Mouse (Mus musculus) frontal cortex, postnatal 10 days (tissue): ENCODE data around the gene Bud13.
"Not testable (repeated sequence)": the region's sequence is repeated elsewhere in the genome, so short reads cannot be mapped to it uniquely, and the experiment has no call there.

Experiments used
- DNase-seq, 2 experiments: peaks; one replicate each; pipeline ENCODE4 v3.0.0; 2022; ENCODE audit warnings: low spot score in 2 of 2, mixed read lengths in 1 of 2

Bud13 gene

DNA sequence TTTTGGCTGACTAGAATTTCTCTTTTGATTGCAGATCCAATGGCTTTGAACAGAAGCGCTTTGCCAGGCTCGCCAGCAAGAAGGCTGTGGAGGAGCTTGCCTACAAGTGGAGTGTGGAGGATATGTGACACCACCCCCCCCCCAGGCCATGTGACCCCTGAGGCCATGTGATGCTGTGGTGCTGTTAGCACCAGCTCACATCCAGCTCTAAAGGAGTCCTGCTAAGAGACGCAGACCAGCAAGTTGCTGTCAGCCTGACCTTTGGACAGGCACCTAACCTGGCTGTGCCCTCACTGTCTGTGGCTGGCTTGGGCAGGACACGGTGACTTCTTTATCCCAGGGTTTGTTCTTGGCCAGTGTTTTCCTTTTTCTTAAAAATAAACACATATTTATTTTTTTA lies 15.6 kb downstream of the Bud13 start:
- DNase-seq, result no peak

DNA sequence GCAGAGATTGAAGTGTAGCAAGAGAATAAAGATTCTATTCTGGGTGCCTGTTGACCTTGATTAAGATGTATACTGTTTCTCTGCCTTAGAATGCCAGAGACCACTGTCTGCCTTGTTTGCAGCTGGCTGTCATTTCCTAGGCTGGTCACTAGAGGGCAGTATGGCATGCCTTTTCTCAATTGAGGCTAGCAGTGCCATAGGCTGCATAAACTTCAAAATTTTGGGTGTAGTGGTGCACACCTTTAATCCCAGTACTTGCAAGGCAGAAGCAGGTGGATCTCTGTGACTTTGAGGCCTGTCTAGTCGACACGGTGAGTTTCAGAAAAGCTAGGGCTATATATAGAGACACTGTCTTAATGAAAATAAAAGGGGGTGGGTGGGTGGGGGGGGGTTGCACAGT lies 19.3 kb downstream of the Bud13 start:
- peak; percentile 30 to 64 for DNase-seq

DNA sequence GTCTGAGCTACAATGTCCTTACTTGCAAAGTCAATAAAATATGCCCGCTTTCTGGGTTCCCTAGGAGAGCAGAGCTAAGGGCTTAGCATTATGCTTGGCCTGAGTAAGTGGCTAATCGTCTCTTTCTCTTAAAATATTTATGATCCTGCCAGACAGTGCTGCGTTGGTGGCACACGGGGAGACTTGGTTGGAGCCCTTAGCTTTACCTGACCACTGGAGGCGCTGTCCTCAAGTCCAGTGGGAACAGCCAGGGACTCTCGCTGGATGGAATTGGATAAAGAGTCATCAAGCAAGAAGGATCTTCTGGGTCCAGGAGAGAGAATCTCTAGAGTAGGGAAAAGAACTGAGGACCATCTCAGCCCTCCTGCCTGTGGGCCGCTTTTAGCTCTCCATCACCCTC lies 26.3 kb downstream of the Bud13 start:
- no peak for DNase-seq

DNA sequence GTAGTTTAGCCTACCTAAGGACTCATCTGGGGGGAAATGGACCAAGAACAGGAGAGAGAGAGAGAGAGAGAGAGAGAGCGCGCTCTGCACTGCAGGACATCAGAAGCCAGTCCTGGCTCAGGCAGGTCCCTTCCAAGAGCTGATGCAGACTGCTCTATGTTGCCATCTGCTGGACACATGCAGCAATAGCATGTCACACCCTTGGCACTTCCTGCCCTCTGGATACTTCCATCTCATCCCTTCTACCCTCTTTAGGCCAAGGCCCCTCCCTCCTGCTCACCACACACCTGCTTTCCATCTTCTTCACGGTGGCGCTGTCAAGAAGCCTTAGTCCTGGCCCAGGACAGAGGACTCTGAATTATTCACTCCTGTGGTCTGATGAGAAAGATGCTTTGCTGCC lies 31.7 kb downstream of the Bud13 start:
- DNase-seq, result peak in 1 of 2 experiments; percentile 63

DNA sequence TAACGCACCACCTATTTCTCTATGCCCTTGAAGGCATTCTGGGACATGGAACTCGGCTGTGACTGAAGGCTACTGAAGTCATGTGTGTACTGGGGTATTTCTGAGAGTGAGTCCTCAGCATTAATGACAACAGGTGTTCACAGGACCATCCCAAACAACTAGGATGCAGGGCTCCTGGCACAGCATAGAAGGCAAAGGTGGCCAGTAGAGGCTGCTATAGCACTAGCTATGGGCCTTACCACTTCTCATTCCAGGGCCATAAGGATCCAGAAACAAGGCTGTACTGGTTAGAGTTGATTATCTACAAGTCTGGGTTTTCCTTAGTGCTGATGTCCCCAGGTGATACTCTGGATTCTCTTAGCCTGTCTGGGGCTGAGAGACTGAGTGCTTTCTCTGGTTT lies 32.1 kb downstream of the Bud13 start:
- no peak for DNase-seq

DNA sequence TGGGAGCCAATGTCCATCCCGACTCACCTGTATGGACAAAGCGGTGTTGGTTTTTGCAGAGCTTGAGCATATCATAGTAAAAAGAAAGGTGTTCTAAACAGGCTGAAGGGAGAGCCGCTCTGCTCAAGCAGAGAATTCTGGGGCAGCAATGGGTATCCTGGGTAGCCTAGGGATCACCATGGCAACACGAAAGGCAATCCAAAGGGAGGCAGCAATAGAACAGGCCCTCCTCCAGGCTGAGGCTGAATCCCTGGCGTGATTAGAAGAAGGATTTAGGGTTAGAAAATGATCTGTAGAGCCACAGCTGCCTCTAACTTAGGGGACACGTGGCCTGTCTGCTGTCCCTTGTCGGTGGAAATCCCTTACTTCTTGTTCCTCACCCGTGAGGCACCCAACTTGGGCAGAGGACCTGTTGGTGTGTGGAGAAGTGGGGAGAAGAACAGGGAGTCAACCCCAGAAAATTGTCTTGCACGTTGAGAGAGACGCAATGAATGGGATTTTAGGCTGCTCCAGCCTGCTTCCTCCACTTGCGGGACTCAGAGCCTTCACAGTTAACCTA lies 33.1 kb downstream of the Bud13 start:
- DNase-seq, result peak in 1 of 2 experiments; percentile 36

DNA sequence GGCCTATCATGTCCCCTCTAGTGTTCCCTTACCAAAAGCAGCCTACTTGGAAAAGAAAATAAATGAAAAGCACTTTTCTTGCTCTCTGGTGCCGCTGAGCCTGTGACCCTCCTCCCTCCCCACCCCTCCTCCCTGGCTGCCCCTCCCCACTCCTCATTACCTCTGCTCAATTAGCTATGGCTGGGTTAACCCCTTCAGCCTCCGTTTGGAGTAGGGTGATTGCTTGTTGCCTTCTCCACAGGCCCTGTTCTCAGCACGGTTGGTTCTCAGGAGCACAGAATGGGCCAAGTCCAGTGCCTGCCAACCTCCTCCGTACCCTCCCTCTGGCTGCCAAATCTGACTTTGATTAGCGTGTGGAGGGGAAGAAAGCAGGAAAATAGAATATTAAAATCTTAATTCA lies 33.6 kb downstream of the Bud13 start:
- DNase-seq, result no peak

DNA sequence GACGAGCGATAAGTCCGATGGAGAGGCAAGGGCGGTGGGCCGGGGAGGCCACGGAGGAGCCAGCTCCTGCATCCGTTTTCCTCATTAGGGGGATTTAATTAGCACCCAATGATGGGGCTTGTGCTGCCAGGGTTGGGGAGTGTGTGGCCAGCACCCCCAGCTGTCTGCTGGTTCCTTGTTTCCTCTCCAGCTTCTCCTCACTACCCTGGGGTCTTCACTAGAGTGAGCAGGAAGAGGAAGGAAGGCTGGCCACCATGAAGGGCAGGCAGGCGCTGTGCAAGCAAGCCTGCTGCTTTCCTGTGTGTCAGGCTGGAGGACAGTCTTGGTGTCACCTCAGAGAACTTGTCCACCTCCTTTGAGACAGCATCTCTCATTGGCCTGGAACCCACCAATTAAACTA lies 34.1 kb downstream of the Bud13 start:
- no peak for DNase-seq

DNA sequence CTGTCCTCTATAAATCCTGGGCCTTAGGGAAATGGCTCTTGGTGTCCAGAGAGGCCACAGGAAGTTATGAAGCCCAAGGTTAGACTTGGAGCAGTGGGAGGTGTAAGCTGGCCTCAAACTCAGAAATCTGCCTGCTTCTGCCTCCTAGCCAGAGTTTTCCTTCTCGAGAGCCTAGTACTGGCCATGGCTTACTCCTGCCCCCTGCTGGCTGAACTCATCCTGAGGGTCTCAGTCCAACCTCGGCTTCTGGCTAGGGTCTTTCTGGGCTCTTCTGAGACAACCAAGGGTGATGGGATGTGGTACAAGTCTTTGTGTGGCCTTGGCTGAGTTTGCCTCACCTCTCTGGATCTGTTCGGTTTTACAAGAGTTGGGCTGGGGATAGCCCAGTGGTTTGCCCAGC lies 35.1 kb downstream of the Bud13 start:
- DNase-seq, result no peak

DNA sequence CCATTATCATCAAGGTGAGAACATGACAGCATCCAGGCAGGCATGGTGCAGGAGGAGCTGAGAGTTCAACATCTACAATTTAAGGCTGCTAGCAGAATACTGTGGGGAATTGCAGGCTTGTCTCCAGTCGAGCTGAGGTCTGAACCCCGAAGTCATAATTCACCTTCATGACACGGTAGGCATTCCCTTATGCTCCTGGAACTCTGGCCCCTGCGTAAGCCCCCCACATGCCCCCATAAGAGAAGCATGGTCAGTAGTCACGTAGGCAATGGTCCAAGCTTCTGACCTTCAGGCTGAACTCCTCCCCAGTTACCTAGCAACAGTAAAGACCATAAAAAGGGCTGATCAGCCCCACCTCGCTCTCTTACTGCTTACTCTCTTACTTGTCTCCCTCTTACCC lies 37.1 kb downstream of the Bud13 start, which contains the start of gene 4931429L15Rik:
Gene 4931429L15Rik (minus strand): TSS at position 101 of the 400 bp plus-strand sequence.
- not testable (repeated sequence) for DNase-seq

DNA sequence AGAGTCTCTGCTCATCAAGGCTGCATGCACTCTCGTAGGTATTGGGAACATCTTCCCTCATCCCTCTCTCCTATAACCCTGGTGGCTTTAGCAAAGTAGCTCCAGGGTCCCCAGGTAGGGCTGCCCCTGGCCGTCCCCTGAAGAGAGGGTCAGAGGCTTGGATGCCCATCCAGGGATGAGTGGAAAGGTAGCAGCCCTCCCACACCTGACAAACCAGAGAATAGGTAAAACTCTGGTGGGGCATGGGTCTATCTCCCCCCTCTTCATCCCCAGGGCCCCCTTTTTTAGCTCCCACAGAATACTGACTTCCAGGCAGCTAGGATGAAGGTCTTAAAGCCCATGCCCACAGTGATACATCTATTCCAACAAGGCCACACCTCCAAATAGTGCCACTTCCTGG lies 37.7 kb downstream of the Bud13 start:
- DNase-seq, result no peak

DNA sequence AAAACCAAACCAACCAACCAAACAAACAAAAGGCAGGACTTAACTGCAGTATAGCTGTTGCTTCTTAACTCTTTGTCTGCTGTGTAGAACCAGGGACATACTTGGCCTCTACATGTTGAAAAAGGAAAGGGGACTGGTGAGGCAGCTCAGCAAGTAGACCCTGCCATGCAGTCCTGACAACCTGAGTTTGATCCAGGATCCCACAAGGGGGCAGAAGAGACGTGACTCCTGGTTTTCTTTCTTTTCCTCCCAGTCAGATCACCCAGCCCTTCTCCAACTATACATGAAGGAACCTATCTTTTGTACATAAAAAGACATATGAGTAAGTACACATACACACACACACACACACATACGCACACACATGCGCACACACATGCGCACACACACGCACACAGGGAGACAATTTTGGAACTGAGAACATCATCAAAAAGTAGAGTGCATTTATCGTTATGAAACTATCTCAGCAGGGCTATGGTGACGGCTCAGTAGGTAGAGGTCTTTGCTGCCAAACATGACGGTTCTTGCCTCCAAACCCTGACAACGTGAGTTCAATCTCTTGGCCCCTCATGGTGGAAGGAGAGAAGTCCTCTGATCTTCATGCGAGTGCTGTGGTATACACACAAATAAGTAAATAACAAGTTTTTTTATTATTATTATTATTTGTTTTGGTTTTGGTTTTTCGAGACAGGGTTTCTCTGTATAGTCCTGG lies 44.0 kb downstream of the Bud13 start:
- no peak for DNase-seq

DNA sequence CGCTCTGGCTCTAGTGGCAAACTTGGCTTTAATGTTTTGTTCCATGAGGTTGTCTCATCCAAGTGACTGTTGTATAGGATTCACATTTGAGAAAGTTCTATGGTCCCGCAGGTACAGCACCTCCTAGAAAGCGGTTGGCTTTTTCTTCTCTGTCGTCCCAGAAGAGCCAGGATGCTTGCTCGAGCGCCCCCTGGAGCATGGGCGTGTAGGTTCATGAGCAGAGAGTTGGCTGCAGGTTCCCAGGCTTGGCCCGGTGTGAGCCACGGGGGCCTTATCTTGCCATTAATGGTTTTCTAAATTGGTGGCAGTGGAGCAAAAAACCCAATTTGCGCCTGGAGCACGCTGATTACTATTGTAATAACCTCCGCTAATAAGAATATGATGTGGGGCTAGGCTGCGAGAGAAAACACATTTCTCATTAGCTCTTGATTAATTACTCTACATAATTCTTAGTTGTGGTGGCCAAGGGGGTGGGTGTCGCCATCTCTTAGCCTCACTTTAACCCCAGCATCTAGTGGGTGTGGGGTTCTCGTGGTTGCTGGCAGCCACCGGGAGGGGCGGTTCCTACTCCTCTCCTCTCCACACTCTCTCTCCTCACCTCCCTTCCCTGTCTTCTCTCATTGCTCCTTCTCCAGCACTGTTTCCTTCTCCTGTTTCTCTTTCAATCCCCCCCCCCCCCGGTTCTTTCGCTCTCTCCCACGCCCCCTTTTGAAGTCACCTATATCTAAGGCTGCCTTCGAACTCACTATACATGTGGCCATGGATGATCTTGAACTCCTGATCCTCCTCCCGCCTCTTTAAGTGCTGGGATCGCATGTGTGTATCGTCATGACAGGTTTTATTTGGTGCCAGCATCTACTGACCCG lies 45.1 kb downstream of the Bud13 start:
- DNase-seq, result no peak

DNA sequence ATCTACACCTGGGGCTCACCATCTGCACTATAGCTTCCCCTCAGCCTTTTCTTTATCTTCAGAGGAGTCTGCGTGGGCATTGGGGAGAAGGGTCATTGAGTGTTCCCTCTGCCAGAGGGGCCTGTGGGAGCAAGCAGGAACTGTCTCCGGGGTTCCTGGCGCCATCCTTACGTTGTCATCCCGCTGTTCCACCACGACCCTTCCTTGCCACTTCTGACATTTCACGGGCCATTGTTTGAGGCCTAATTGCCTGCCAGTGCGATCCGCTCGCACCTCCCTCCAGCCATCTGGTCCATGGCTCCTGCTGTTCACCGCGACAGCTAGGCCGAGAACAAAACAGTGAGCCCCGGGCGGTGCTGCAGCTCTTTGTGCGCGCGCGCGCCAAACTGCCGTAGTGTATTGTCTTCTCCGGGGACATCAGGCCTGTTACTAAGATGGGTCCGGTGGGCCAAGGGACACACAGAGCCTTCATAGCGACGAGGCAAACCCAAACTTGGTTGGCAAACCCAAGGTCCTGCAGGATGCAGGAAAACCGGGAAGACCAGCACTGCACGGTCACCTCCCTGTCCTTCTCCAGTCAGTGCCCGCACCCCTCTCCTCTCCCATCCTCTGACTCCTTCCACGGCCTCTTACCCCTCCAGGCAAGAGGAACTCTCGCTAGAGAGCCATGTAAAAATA lies 45.9 kb downstream of the Bud13 start:
- peak; percentile 51 to 61 for DNase-seq

DNA sequence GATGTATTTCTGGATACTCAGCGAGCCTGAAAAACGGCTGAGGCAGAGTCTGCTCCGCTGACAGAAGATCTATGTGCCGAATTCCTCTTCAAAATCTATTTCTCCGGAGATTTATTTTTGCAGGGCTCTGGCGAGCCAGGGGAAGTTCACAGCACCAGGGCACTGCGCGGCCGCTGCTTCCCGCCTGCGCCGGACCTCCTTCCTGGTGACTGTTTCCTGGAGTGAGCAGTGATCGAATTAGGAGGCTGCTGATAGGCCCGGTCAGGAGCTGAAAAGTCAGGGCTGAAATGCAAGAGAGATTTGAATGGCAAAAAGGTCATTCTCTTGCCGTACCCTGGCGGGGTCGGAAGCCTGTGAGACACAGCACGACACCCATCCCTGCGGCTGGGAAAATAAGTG lies 46.4 kb downstream of the Bud13 start:
- DNase-seq, result no peak

DNA sequence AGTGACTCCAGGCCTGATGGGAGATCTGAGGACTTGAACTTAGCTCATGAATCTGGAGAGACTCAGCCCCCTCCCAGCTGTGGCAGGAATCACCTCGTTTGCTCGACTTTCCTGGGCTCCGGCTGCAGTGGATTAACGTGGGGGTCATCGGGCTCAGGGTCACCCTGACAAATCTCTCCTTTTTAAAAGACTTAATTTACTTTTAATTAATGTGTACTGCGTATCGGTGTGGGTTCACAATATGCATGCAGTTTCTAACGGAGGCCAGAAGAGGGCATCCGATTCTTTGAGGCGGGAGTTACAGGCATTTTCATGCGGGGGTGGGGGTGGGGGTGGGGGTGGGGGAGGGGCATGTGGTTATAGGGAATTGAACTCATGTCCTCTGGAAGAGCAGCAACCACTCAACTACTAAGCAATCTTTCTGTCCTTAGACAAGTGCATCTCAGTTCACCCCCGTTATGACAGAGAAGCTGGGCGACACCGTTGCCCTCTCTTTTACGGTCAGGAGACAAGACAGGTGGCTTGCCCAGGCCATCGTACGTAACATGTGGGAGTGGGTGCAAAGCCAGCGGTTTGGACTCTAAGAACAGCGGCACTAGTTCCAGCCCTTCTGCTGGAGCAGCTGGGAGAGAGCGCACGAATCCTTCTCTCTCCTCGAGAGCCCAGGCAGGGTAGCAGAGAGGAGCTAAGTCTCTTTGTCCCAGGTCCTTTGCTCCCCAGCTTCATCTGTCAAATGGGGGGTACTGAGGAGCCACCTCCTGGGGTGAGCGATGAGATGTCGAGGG lies 47.2 kb downstream of the Bud13 start:
- no peak for DNase-seq

DNA sequence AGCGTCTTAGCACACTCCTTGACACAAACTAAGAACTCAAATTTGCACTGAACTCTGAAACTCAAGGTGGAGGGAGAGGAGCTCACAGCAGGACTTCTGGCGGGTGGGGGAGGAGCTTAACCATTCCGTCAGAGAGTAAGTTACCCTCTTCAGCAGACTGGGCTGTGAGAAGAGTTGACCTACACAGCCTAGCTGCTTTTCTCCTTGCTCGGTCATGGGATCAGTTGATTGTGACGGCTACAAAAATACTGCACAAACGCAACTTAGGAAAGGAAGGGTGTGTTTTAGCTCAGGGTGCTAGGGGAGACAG lies 47.7 kb downstream of the Bud13 start:
- DNase-seq, result no peak

DNA sequence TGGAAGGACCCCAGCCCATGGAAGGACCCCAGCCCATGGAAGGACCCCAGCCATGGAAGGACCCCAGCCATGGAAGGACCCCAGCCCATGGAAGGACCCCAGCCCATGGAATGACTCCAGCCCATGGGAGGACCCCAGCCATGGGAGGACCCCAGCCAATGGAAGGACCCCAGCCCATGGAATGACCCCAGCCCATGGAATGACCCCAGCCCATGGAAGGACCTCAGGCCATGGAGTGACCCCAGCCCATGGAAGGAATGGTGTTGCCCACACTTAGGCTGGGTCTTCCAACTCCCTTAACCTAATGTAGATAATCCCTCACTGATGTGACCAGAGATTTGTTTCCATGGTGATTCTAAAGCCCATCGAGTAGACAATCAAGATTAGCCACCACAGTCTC lies 48.5 kb downstream of the Bud13 start:
- no peak for DNase-seq

DNA sequence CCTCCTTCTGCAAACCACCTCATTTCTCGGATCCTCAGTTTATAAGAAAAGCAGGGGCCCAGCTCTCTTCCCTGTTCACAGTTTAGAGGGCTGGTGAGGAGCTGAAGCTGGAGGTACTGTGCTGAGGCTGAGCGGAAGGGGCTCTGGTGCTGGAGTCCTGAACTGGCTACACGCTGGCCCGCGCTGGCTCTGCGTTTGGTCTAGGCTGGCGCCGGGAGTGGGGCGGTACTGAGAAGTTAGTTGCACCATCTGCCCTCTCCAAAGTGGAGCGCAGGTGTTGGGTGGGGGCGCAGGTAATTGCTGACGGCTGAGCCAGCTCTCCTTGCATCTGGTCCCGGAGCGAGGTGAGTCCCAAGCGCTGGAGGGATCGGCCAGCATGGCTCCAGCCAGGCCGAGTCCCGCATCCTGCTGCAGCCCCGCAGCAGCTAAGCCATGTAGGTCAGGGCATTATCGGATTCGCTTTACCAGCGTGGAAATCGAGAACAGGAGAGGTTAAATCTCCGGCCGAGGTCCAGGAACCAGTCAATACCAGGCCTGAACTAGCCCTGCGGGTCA lies 51.7 kb downstream of the Bud13 start:
- DNase-seq, result no peak

DNA sequence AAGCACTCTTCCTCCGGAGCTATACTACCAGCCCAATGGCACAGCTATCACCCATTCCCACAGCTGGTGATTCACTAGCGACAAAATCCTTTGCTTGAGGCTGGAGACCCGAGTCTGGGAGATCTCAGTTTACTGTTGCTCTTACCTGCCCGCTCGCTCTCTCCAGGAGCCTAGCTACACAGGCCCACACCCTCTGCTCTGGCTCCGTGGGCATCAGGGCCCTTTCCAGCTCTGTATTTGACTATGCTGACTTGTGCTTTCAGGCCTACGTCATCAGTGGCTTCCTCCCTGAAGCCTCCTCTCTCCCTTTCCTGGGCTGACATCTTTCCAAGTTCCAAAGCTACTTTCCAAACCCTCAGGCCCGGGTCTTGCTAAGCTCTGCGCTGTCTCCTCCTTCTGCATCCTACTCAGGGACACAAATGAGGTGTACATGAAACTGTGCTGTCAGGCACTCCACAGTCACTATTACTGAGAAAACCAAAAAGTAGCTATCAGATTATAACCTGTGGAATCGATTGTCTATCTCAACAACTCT lies 52.7 kb downstream of the Bud13 start:
- no peak for DNase-seq

DNA sequence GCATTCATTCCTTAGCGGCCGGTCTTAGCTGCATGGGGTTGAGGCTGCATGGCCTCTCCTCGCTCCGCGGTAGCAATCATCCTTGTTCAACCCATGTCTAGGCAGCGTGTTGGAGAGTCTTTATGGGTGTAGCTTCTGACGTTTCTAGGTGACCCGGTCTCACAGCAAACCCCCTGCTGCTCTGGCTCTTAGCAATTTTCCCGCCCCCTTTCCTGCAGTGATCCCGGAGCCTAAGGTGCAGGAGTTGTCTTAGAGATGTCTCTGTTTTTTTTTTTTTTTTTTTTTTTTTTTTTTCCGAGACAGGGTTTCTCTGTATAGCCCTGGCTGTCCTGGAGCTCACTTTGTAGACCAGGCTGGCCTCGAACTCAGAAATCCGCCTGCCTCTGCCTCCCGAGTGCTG lies 53.5 kb downstream of the Bud13 start:
- not testable (repeated sequence) for DNase-seq
